8 mouse cellular contexts compared by ENCODE assay signal in genomic region chr7:80403551-80403950, GRCm38 (mm10). TPM values are rescaled to one million over a fixed set of nuclear protein-coding genes. Genes with fewer than 3 reads are reported as not detected.
DNase-seq lines count a peak whose midpoint lies in the region; ATAC-seq and TF ChIP-seq lines count a peak whose summit lies in the region.

No protein-coding gene starts in this region.

- H3K27ac ChIP-seq in intestine, postnatal 0 days (ENCODE audit: low read depth, low read length) = 0 out of 2 replicates have a peak overlapping the region, but pooled peaks have one; percentile 99
- H3K27ac ChIP-seq in liver, embryonic 16.5 days (ENCODE audit: low read length) = peak overlapping the region; percentile 14

- peak overlapping the region; percentile 98 for H3K4me3 ChIP-seq in megakaryocyte, embryonic 14.5 days (replicated peaks)
- H3K4me3 ChIP-seq in intestine, postnatal 0 days (ENCODE audit: low read depth, low read length) = peak overlapping the region; percentile 90; the same call in 1 of the 2 replicates
- no peak overlapping the region for H3K4me3 ChIP-seq in liver, embryonic 16.5 days (ENCODE audit: low read depth, low read length)

- H3K4me1 ChIP-seq in megakaryocyte, embryonic 14.5 days = peaks cover 80% of the 10 kb centered on the region
- H3K4me1 ChIP-seq in intestine, postnatal 0 days (replicated peaks; ENCODE audit: control insufficient read depth, insufficient read depth, low read length) = peaks cover 5% of the 10 kb centered on the region; the same call in 1 of the 2 replicates
- H3K4me1 ChIP-seq in liver, embryonic 16.5 days (ENCODE audit: control insufficient read depth, low read depth, low read length) = peaks cover 16% of the 10 kb centered on the region

- WGBS in intestine, postnatal 0 days = 46% methylated on average over 9 of the region's 9 CpGs
- 37% methylated on average over 9 of the region's 9 CpGs for WGBS in liver, embryonic 16.5 days (ENCODE audit: insufficient replicate concordance)

- H3K27me3 ChIP-seq in megakaryocyte, embryonic 14.5 days (replicated peaks) = peaks cover 32% of the 10 kb centered on the region
- no peaks in the 10 kb centered on the region for H3K27me3 ChIP-seq in intestine, postnatal 0 days (replicated peaks; ENCODE audit: control insufficient read depth, insufficient read depth, low read length)
- peaks cover 37% of the 10 kb centered on the region for H3K27me3 ChIP-seq in liver, embryonic 16.5 days (ENCODE audit: control insufficient read depth, insufficient read depth, low read depth, low read length)

- ATAC-seq in megakaryocyte, adult 5-6 weeks (ENCODE audit: poor library complexity, severe bottlenecking) = no peak
- no peak for ATAC-seq in intestine, postnatal 0 days
- no peak for ATAC-seq in liver, embryonic 16.5 days (ENCODE audit: low read depth)

- TF ChIP-seq CTCF in intestine, postnatal 0 days (IDR thresholded peaks at IDR 0.05; ENCODE audit: low read depth) = no peak

- peak; percentile 73 to 80 for DNase-seq in cerebellum, adult 18-20 months
- peak; percentile 98 for DNase-seq in heart, adult 11 months
- DNase-seq in right cerebral cortex, postnatal 14 days = peak; percentile 48
- no peak for DNase-seq in spleen, adult 12 weeks (ENCODE audit: low spot score)

- H3K9ac ChIP-seq in intestine, postnatal 0 days (ENCODE audit: low read depth, low read length) = peak overlapping the region; percentile 100; the same call in 1 of the 2 replicates
- H3K9ac ChIP-seq in liver, embryonic 16.5 days (ENCODE audit: low read depth, low read length) = no peak overlapping the region

- H3K4me2 ChIP-seq in intestine, postnatal 0 days (replicated peaks; ENCODE audit: low read depth) = peak overlapping the region; percentile 89; the same call in 1 of the 2 replicates
- peak overlapping the region; percentile 81 for H3K4me2 ChIP-seq in liver, embryonic 16.5 days (ENCODE audit: low read depth, low read length)

- no peaks in the 10 kb centered on the region for H3K9me3 ChIP-seq in megakaryocyte, embryonic 14.5 days
- H3K9me3 ChIP-seq in intestine, postnatal 0 days (ENCODE audit: control insufficient read depth) = no peaks in the 10 kb centered on the region
- no peaks in the 10 kb centered on the region for H3K9me3 ChIP-seq in liver, embryonic 16.5 days (replicated peaks; ENCODE audit: control insufficient read depth, low read length)

- H3K36me3 ChIP-seq in megakaryocyte, embryonic 14.5 days (replicated peaks; ENCODE audit: low read length) = peaks cover 19% of the 10 kb centered on the region
- no peaks in the 10 kb centered on the region for H3K36me3 ChIP-seq in intestine, postnatal 0 days (ENCODE audit: control insufficient read depth, insufficient read depth)
- H3K36me3 ChIP-seq in liver, embryonic 16.5 days (ENCODE audit: control insufficient read depth, insufficient read depth) = no peaks in the 10 kb centered on the region

RNA-seq across cellular contexts. Expression of gene Furin, which starts 1.7 kb away (rescaled TPM):
- 72.7 and 125 TPM in 2 replicates for polyA plus RNA-seq in megakaryocyte, embryonic 14.5 days (2012; ENCODE audit: insufficient read depth, low replicate concordance)
- total RNA-seq in megakaryocyte, adult 5-6 weeks (2015) = 28.0 and 34.1 TPM in 2 replicates
- total RNA-seq in megakaryocyte, adult 5-6 weeks (2017) = 13.8 and 21.3 TPM in 2 replicates
- 25.5 and 26.4 TPM in 2 replicates for polyA plus RNA-seq in intestine, postnatal 0 days (2015; fragmentation: Nextera tagmentation; extraction: Ambion mirVana)
- polyA plus RNA-seq in liver, embryonic 16.5 days (2015; fragmentation: Nextera tagmentation; extraction: Ambion mirVana) = 5.6 and 6.2 TPM in 2 replicates

RNA-seq across cellular contexts. Expression of gene Fes, which starts 15.8 kb away (rescaled TPM):
- polyA plus RNA-seq in megakaryocyte, embryonic 14.5 days (2012; ENCODE audit: insufficient read depth, low replicate concordance) = 42.2 and 53.1 TPM in 2 replicates
- total RNA-seq in megakaryocyte, adult 5-6 weeks (2015) = 260 and 265 TPM in 2 replicates
- 252 and 267 TPM in 2 replicates for total RNA-seq in megakaryocyte, adult 5-6 weeks (2017)
- polyA plus RNA-seq in intestine, postnatal 0 days (2015; fragmentation: Nextera tagmentation; extraction: Ambion mirVana) = 6.2 and 6.7 TPM in 2 replicates
- 16.5 and 18.2 TPM in 2 replicates for polyA plus RNA-seq in liver, embryonic 16.5 days (2015; fragmentation: Nextera tagmentation; extraction: Ambion mirVana)

RNA-seq across cellular contexts. Expression of gene Man2a2, which starts 32.4 kb away (rescaled TPM):
- polyA plus RNA-seq in megakaryocyte, embryonic 14.5 days (2012; ENCODE audit: insufficient read depth, low replicate concordance) = 36.1 and 38.2 TPM in 2 replicates
- total RNA-seq in megakaryocyte, adult 5-6 weeks (2015) = 23.3 and 25.3 TPM in 2 replicates
- total RNA-seq in megakaryocyte, adult 5-6 weeks (2017) = 27.8 and 39.5 TPM in 2 replicates
- 4.8 and 5.3 TPM in 2 replicates for polyA plus RNA-seq in intestine, postnatal 0 days (2015; fragmentation: Nextera tagmentation; extraction: Ambion mirVana)
- 2.6 and 3.1 TPM in 2 replicates for polyA plus RNA-seq in liver, embryonic 16.5 days (2015; fragmentation: Nextera tagmentation; extraction: Ambion mirVana)
